Mouse (Mus musculus) embryonic facial prominence, embryonic 12.5 days (tissue): ENCODE results near the gene Polr2h. TPM values are rescaled to one million over a fixed set of nuclear protein-coding genes. Genes with fewer than 3 reads are reported as not detected.

Experiments
- ATAC-seq: fragments of 200-750 bp; cut with Nextera tagmentation; 2 replicates; pipeline ENCODE4 v1.8.0; 2017; ENCODE audit not compliant: insufficient number of reproducible peaks, insufficient read depth, low FRiP score, low TSS enrichment
- H3K27ac ChIP-seq: fragments of 300-500 bp; sonication (generic); 2 replicates; pipeline ENCODE4 v1.5.1; 2016; ENCODE audit warnings: mild to moderate bottlenecking
- H3K27me3 ChIP-seq: fragments of 300-500 bp; sonication (generic); 2 replicates; pipeline ENCODE4 v1.6.1; 2016; ENCODE audit warnings: mild to moderate bottlenecking, moderate library complexity
- H3K36me3 ChIP-seq: fragments of 300-500 bp; sonication (generic); 2 replicates; pipeline ENCODE4 v1.6.1; 2016; ENCODE audit warnings: mild to moderate bottlenecking
- H3K4me1 ChIP-seq: fragments of 300-500 bp; sonication (generic); 2 replicates; pipeline ENCODE4 v1.6.1; 2016
- H3K4me2 ChIP-seq: fragments of 300-500 bp; sonication (generic); replicated peaks from 2 replicates; pipeline ENCODE4 v1.6.1; 2016; ENCODE audit warnings: mild to moderate bottlenecking, moderate library complexity
- H3K4me3 ChIP-seq: fragments of 300-500 bp; sonication (generic); 2 replicates; pipeline ENCODE4 v1.5.1; 2016; ENCODE audit warnings: mild to moderate bottlenecking
- H3K9ac ChIP-seq: fragments of 300-500 bp; sonication (generic); 2 replicates; pipeline ENCODE4 v1.6.1; 2016; ENCODE audit warnings: mild to moderate bottlenecking, moderate library complexity
- H3K9me3 ChIP-seq: fragments of 300-500 bp; sonication (generic); 2 replicates; pipeline ENCODE4 v1.6.1; 2016; ENCODE audit warnings: mild to moderate bottlenecking, moderate library complexity
- WGBS: fragments of 180-500 bp; shearing (Covaris S2); methylation state at CpG from one replicate; pipeline ENCODE4 v1.1.7; 2016; 5-methylcytosine and 5-hydroxymethylcytosine counted together
- polyA plus RNA-seq: library from polyadenylated mRNA; unstranded; fragments of >200 nt; fragmentation: Nextera tagmentation; extraction: Ambion mirVana; gene quantifications from 2 replicates; pipeline ENCODE4 v1.2.1, GENCODE M21; 2016

The Polr2h gene
- polyA plus RNA-seq, 1 experiment from 2014 or later: 110 TPM

GRCm38 (mm10) chr16:20690774-20691173 is 26.7 kb upstream of the Polr2h start:
- H3K27me3 ChIP-seq: no peaks in the 10 kb centered on the region
- H3K9me3 ChIP-seq: no peaks in the 10 kb centered on the region
- peaks cover 14% of the 10 kb centered on the region; the same call in 1 of the 2 replicates for H3K4me1 ChIP-seq
- 92% methylated on average over 3 of the region's 3 CpGs for WGBS
- ATAC-seq: no peak
- H3K4me2 ChIP-seq: no peak overlapping the region
- peaks cover 63% of the 10 kb centered on the region for H3K36me3 ChIP-seq
- no peak overlapping the region for H3K9ac ChIP-seq
- no peak overlapping the region for H3K27ac ChIP-seq
- no peak overlapping the region for H3K4me3 ChIP-seq

DNA sequence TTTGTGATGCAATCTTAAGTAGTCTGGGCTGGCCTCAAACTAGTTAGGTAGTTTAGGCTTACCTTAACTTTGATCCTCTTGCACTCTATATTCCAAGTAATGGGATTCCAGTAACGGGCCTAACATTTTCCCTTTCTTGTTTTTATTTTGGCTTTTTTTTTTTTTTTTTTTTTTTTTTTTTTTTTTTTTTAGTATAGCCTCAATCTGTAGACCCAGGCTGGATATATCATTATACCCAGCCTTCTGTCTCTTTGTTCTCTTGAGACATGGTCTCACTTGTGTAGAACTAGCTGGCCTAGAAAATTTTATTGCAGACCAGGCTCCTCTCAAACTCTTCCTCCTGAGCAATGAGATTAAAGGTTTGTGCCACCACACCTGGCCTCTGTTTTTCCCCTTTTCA is 25.8 kb upstream of the Polr2h start:
- ATAC-seq: no peak
- H3K4me2 ChIP-seq: no peak overlapping the region
- 57% methylated on average over 1 of the region's 1 CpGs for WGBS
- H3K27me3 ChIP-seq: no peaks in the 10 kb centered on the region
- peaks cover 19% of the 10 kb centered on the region; the same call in 1 of the 2 replicates for H3K4me1 ChIP-seq
- H3K9ac ChIP-seq: no peak overlapping the region
- no peaks in the 10 kb centered on the region for H3K9me3 ChIP-seq
- no peak overlapping the region for H3K27ac ChIP-seq
- no peak overlapping the region for H3K4me3 ChIP-seq
- H3K36me3 ChIP-seq: peaks cover 55% of the 10 kb centered on the region

DNA sequence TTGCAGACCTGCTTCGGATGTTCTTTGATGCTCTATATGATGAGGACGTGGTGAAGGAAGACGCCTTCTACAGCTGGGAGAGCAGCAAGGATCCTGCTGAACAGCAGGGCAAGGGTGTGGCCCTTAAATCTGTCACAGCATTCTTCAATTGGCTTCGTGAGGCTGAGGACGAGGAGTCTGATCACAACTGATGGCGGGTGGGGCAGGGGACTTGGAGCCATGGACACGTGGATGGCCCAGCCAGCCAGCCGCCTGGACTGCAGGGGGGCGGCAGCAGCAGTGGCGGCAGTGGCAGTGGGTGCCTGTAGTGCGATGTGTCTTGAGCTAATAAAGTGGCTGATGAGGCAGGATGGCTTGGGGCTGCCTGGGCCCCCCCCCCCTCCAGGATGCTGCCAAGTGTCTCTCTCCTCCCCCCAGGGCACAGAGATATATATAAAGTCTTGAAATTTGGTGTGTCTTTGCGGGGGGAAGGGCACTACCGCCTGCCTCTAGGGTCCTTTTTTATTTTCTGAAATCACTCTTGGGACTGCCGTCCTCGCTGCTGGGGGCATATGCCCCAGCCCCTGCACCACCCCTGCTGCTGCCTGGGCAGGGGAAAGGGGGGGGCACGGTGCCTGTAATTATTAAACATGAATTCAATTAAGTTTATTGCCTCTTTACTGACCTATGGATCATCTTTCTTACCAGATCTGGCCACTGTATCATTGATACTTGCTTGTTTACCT is 25.1 kb upstream of the Polr2h start:
- 43% methylated on average over 16 of the region's 16 CpGs for WGBS
- no peak for ATAC-seq

GRCm38 (mm10) chr16:20693111-20693701 is 24.3 kb upstream of the Polr2h start, which contains the start of gene Fam131a:
TSS of gene Fam131a (plus strand) at chr16:20693241.
- Histone ChIP-seq H3K27ac (peak within 1 kb of the TSS; percentile 89), H3K9ac (peak within 1 kb of the TSS; percentile 68), H3K4me1 (peaks cover 19% of the 10 kb centered on the region; the same call in 1 of the 2 replicates), H3K9me3 (no peaks in the 10 kb centered on the region), H3K27me3 (no peaks in the 10 kb centered on the region), H3K4me2 (peak within 1 kb of the TSS; percentile 74), H3K36me3 (peaks cover 39% of the 10 kb centered on the region), H3K4me3 (peak within 1 kb of the TSS; percentile 57)
- peak; percentile 90 for ATAC-seq
- under 1% methylated on average over 37 of the region's 37 CpGs for WGBS

More for the DNA sequence above, 25.1 kb upstream of the Polr2h start:
- no peak overlapping the region for H3K9ac ChIP-seq
- H3K27ac ChIP-seq: no peak overlapping the region
- no peaks in the 10 kb centered on the region for H3K9me3 ChIP-seq
- no peaks in the 10 kb centered on the region for H3K27me3 ChIP-seq
- peaks cover 47% of the 10 kb centered on the region for H3K36me3 ChIP-seq
- no peak overlapping the region for H3K4me3 ChIP-seq
- H3K4me2 ChIP-seq: peak overlapping the region; percentile 74
- H3K4me1 ChIP-seq: peaks cover 19% of the 10 kb centered on the region; the same call in 1 of the 2 replicates

- Histone ChIP-seq H3K27me3 (no peaks in the 10 kb centered on the region), H3K36me3 (peaks cover 23% of the 10 kb centered on the region), H3K4me2 (no peak overlapping the region), H3K9ac (no peak overlapping the region), H3K9me3 (no peaks in the 10 kb centered on the region), H3K27ac (no peak overlapping the region), H3K4me1 (peaks cover 19% of the 10 kb centered on the region; the same call in 1 of the 2 replicates), H3K4me3 (no peak overlapping the region)
- no peak for ATAC-seq
- WGBS: 79% methylated on average over 8 of the region's 8 CpGs
Observed at GRCm38 (mm10) chr16:20694781-20695180, 22.7 kb upstream of the Polr2h start.

DNA sequence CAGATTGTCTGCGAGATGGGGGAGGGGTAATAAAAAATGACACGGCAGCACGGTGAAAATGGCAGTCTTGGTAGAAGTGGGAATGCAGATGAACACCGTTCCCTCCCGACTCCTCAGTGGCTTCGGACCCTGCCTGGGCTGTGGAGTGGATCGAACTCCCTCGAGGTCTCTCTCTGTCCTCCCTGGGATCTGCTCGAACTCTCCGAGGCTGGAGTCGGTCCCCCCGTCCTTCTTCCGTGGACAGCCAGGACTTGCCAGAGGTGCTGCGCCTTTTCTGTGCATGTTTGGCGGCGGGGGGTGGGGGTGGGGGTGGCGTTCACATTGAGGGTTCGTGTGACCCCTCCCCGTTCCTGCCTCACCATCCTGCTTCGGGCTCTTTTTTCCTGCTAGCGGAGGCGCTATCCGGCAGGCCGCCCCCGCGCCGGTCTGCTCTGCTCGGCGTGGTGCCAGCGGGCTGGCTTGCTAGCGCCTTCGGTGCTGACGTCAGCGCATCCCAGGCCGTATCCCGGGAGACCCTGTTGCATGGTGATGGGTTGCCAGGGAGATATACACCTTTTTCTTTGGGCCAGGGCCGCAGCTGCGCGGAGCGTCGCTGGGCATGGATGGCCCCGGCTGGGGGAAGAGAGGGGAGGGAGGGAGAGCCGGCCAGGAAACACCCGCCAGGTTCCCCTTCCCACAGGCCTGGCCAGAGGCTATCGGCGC is 21.7 kb upstream of the Polr2h start:
- WGBS: 3% methylated on average over 46 of the region's 46 CpGs
- Histone ChIP-seq H3K9ac (peak overlapping the region; percentile 16; the same call in 1 of the 2 replicates), H3K27ac (no peak overlapping the region; the same call in 1 of the 2 replicates), H3K4me2 (peak overlapping the region; percentile 58), H3K36me3 (peaks cover 16% of the 10 kb centered on the region), H3K27me3 (no peaks in the 10 kb centered on the region), H3K4me1 (peaks cover 19% of the 10 kb centered on the region; the same call in 1 of the 2 replicates), H3K4me3 (peak overlapping the region; percentile 39), H3K9me3 (no peaks in the 10 kb centered on the region)
- peak; percentile 73 for ATAC-seq

DNA sequence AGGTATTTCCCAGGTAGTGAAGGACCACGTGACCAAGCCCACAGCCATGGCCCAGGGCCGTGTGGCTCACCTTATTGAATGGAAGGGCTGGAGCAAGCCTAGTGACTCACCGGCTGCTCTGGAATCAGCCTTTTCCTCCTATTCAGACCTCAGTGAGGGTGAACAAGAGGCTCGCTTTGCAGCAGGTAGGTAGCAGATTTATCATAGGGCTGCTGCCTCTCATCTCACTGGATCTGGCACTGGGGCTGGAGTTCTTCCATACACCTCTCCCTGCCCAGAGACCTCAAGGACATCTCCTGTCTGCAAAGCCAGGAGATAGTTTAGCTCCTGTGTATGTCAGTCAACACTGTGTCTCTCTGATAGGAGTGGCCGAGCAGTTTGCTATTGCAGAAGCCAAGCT is 18.2 kb upstream of the Polr2h start:
- no peaks in the 10 kb centered on the region for H3K9me3 ChIP-seq
- H3K36me3 ChIP-seq: 0 out of 2 replicates have a peak, but pooled peaks cover 6% of the 10 kb centered on the region
- H3K4me3 ChIP-seq: no peak overlapping the region
- H3K4me1 ChIP-seq: peaks cover 21% of the 10 kb centered on the region
- ATAC-seq: no peak
- no peak overlapping the region for H3K9ac ChIP-seq
- no peak overlapping the region for H3K27ac ChIP-seq
- H3K4me2 ChIP-seq: no peak overlapping the region
- 76% methylated on average over 5 of the region's 5 CpGs for WGBS
- H3K27me3 ChIP-seq: no peaks in the 10 kb centered on the region

- Histone ChIP-seq H3K9ac (no peak overlapping the region), H3K9me3 (no peaks in the 10 kb centered on the region), H3K27ac (no peak overlapping the region), H3K36me3 (peaks cover 9% of the 10 kb centered on the region; the same call in 1 of the 2 replicates), H3K4me3 (no peak overlapping the region), H3K4me1 (peaks cover 21% of the 10 kb centered on the region), H3K27me3 (no peaks in the 10 kb centered on the region), H3K4me2 (no peak overlapping the region)
- WGBS: 29% methylated on average over 5 of the region's 5 CpGs
- no peak for ATAC-seq
Observed at GRCm38 (mm10) chr16:20700036-20700435, 17.4 kb upstream of the Polr2h start.

GRCm38 (mm10) chr16:20701316-20701715 is 16.1 kb upstream of the Polr2h start:
- 0 out of 2 replicates have a peak overlapping the region, but pooled peaks have one; percentile 28 for H3K9ac ChIP-seq
- no peak overlapping the region for H3K4me3 ChIP-seq
- WGBS: 48% methylated on average over 7 of the region's 7 CpGs
- peak overlapping the region; percentile 20; the same call in 1 of the 2 replicates for H3K4me2 ChIP-seq
- peak overlapping the region; percentile 78 for H3K27ac ChIP-seq
- H3K27me3 ChIP-seq: no peaks in the 10 kb centered on the region
- H3K9me3 ChIP-seq: no peaks in the 10 kb centered on the region
- peaks cover 18% of the 10 kb centered on the region for H3K4me1 ChIP-seq
- ATAC-seq: 0 out of 2 replicates have a peak, but pooled peaks have one; percentile 42
- H3K36me3 ChIP-seq: peaks cover 20% of the 10 kb centered on the region

GRCm38 (mm10) chr16:20701729-20702521 is 15.5 kb upstream of the Polr2h start:
- Histone ChIP-seq H3K4me1 (peaks cover 17% of the 10 kb centered on the region), H3K4me3 (no peak overlapping the region), H3K9me3 (no peaks in the 10 kb centered on the region), H3K36me3 (peaks cover 25% of the 10 kb centered on the region), H3K4me2 (peak overlapping the region; percentile 20), H3K27me3 (no peaks in the 10 kb centered on the region), H3K9ac (peak overlapping the region; percentile 28; the same call in 1 of the 2 replicates), H3K27ac (peak overlapping the region; percentile 78)
- WGBS: 8% methylated on average over 12 of the region's 12 CpGs
- ATAC-seq: peak; percentile 47; the same call in 1 of the 2 replicates

- peak overlapping the region; percentile 78 for H3K27ac ChIP-seq
- WGBS: 6% methylated on average over 8 of the region's 8 CpGs
- H3K4me3 ChIP-seq: no peak overlapping the region
- no peak; the same call in 1 of the 2 replicates for ATAC-seq
- H3K9me3 ChIP-seq: no peaks in the 10 kb centered on the region
- peaks cover 30% of the 10 kb centered on the region for H3K36me3 ChIP-seq
- peak overlapping the region; percentile 28; the same call in 1 of the 2 replicates for H3K9ac ChIP-seq
- H3K4me1 ChIP-seq: peaks cover 17% of the 10 kb centered on the region
- H3K4me2 ChIP-seq: peak overlapping the region; percentile 20
- no peaks in the 10 kb centered on the region for H3K27me3 ChIP-seq
Observed at GRCm38 (mm10) chr16:20702522-20702893, 15.0 kb upstream of the Polr2h start.
